Mouse (Mus musculus): ENCODE results near the gene Nav2. TPM values are rescaled to one million over a fixed set of nuclear protein-coding genes. Genes with fewer than 3 reads are reported as not detected.

Gene Nav2
- polyA plus RNA-seq, 1 experiment from 2014 or later = 19.7 TPM

GRCm38 (mm10) chr7:49318183-49318897 is 409.8 kb downstream of the Nav2 start:
- Histone ChIP-seq H3K9me3 (ENCODE audit: low read depth, low read length) (no peaks in the 10 kb centered on the region), H3K4me3 (ENCODE audit: low read depth, low read length) (no peak overlapping the region), H3K4me2 (no peak overlapping the region), H3K4me1 (ENCODE audit: insufficient read depth) (peaks cover 16% of the 10 kb centered on the region), H3K9ac (no peak overlapping the region), H3K27me3 (ENCODE audit: insufficient read depth, low read length) (no peaks in the 10 kb centered on the region), H3K27ac (ENCODE audit: low read depth) (no peak overlapping the region), H3K36me3 (ENCODE audit: insufficient read depth) (no peaks in the 10 kb centered on the region)
- 73% methylated on average over 15 of the region's 15 CpGs for WGBS
- ATAC-seq (ENCODE audit: insufficient read depth) (no peak), DNase-seq (no peak)
- no peak for TF ChIP-seq CTCF (IDR thresholded peaks at IDR 0.05; ENCODE audit: low read depth)

GRCm38 (mm10) chr7:49318898-49319293 is 410.4 kb downstream of the Nav2 start:
- ATAC-seq (ENCODE audit: insufficient read depth) (0 out of 2 replicates have a peak, but pooled peaks have one; percentile 28), DNase-seq (peak; percentile 60)
- Histone ChIP-seq H3K27me3 (ENCODE audit: insufficient read depth, low read length) (no peaks in the 10 kb centered on the region), H3K27ac (ENCODE audit: low read depth) (no peak overlapping the region), H3K4me3 (ENCODE audit: low read depth, low read length) (no peak overlapping the region), H3K4me2 (no peak overlapping the region), H3K36me3 (ENCODE audit: insufficient read depth) (no peaks in the 10 kb centered on the region), H3K4me1 (ENCODE audit: insufficient read depth) (peaks cover 16% of the 10 kb centered on the region), H3K9ac (no peak overlapping the region), H3K9me3 (ENCODE audit: low read depth, low read length) (no peaks in the 10 kb centered on the region)
- WGBS = 58% methylated on average over 8 of the region's 8 CpGs
- TF ChIP-seq CTCF (IDR thresholded peaks at IDR 0.05; ENCODE audit: low read depth) = no peak

- H3K4me3 ChIP-seq (ENCODE audit: low read depth, low read length) = no peak overlapping the region
- no peaks in the 10 kb centered on the region for H3K36me3 ChIP-seq (ENCODE audit: insufficient read depth)
- H3K27ac ChIP-seq (ENCODE audit: low read depth) = no peak overlapping the region
- H3K4me1 ChIP-seq (ENCODE audit: insufficient read depth) = peaks cover 16% of the 10 kb centered on the region
- TF ChIP-seq CTCF (IDR thresholded peaks at IDR 0.05; ENCODE audit: low read depth) = no peak
- H3K4me2 ChIP-seq = no peak overlapping the region
- WGBS = 59% methylated on average over 1 of the region's 1 CpGs
- no peaks in the 10 kb centered on the region; the same call in 1 of the 2 replicates for H3K9me3 ChIP-seq (ENCODE audit: low read depth, low read length)
- ATAC-seq (ENCODE audit: insufficient read depth) (no peak), DNase-seq (no peak)
- no peak overlapping the region for H3K9ac ChIP-seq
- no peaks in the 10 kb centered on the region for H3K27me3 ChIP-seq (ENCODE audit: insufficient read depth, low read length)
These were observed 411.5 kb downstream of the Nav2 start for GRCm38 (mm10) chr7:49319981-49320380.

GRCm38 (mm10) chr7:49321124-49321531 is 412.6 kb downstream of the Nav2 start:
- Histone ChIP-seq H3K4me2 (no peak overlapping the region), H3K4me1 (ENCODE audit: insufficient read depth) (peaks cover 16% of the 10 kb centered on the region), H3K9me3 (ENCODE audit: low read depth, low read length) (no peaks in the 10 kb centered on the region; the same call in 1 of the 2 replicates), H3K27me3 (ENCODE audit: insufficient read depth, low read length) (no peaks in the 10 kb centered on the region), H3K36me3 (ENCODE audit: insufficient read depth) (no peaks in the 10 kb centered on the region), H3K27ac (ENCODE audit: low read depth) (peak overlapping the region; percentile 71), H3K9ac (no peak overlapping the region), H3K4me3 (ENCODE audit: low read depth, low read length) (no peak overlapping the region)
- peak; percentile 88 for DNase-seq
- WGBS = 32% methylated on average over 8 of the region's 8 CpGs
- peak; percentile 73 for ATAC-seq (ENCODE audit: insufficient read depth)
- no peak for TF ChIP-seq CTCF (IDR thresholded peaks at IDR 0.05; ENCODE audit: low read depth)

GRCm38 (mm10) chr7:49322179-49322578 is 413.7 kb downstream of the Nav2 start:
- 79% methylated on average over 2 of the region's 2 CpGs for WGBS
- Histone ChIP-seq H3K36me3 (ENCODE audit: insufficient read depth) (no peaks in the 10 kb centered on the region), H3K4me2 (no peak overlapping the region), H3K4me3 (ENCODE audit: low read depth, low read length) (no peak overlapping the region), H3K27me3 (ENCODE audit: insufficient read depth, low read length) (no peaks in the 10 kb centered on the region), H3K4me1 (ENCODE audit: insufficient read depth) (peaks cover 23% of the 10 kb centered on the region), H3K9me3 (ENCODE audit: low read depth, low read length) (no peaks in the 10 kb centered on the region; the same call in 1 of the 2 replicates), H3K9ac (no peak overlapping the region), H3K27ac (ENCODE audit: low read depth) (no peak overlapping the region)
- ATAC-seq (ENCODE audit: insufficient read depth) = no peak; the same call in 1 of the 2 replicates
- DNase-seq = no peak
- no peak for TF ChIP-seq CTCF (IDR thresholded peaks at IDR 0.05; ENCODE audit: low read depth)

- DNase-seq = no peak
- Histone ChIP-seq H3K4me1 (ENCODE audit: insufficient read depth) (peaks cover 18% of the 10 kb centered on the region), H3K27me3 (ENCODE audit: insufficient read depth, low read length) (no peaks in the 10 kb centered on the region), H3K4me2 (no peak overlapping the region), H3K9ac (no peak overlapping the region), H3K9me3 (ENCODE audit: low read depth, low read length) (no peaks in the 10 kb centered on the region; the same call in 1 of the 2 replicates), H3K36me3 (ENCODE audit: insufficient read depth) (no peaks in the 10 kb centered on the region), H3K27ac (ENCODE audit: low read depth) (no peak overlapping the region), H3K4me3 (ENCODE audit: low read depth, low read length) (no peak overlapping the region)
- peak; percentile 32 for TF ChIP-seq CTCF (IDR thresholded peaks at IDR 0.05; ENCODE audit: low read depth)
- WGBS = 90% methylated on average over 2 of the region's 2 CpGs
- ATAC-seq (ENCODE audit: insufficient read depth) = no peak
These were observed 416.1 kb downstream of the Nav2 start for GRCm38 (mm10) chr7:49324575-49324974.

GRCm38 (mm10) chr7:49326136-49326722 is 417.7 kb downstream of the Nav2 start:
- 57% methylated on average over 5 of the region's 5 CpGs for WGBS
- ATAC-seq (ENCODE audit: insufficient read depth) (no peak), DNase-seq (no peak)
- Histone ChIP-seq H3K9me3 (ENCODE audit: low read depth, low read length) (no peaks in the 10 kb centered on the region; the same call in 1 of the 2 replicates), H3K27me3 (ENCODE audit: insufficient read depth, low read length) (no peaks in the 10 kb centered on the region), H3K36me3 (ENCODE audit: insufficient read depth) (no peaks in the 10 kb centered on the region), H3K4me2 (no peak overlapping the region), H3K27ac (ENCODE audit: low read depth) (no peak overlapping the region), H3K9ac (no peak overlapping the region), H3K4me3 (ENCODE audit: low read depth, low read length) (no peak overlapping the region), H3K4me1 (ENCODE audit: insufficient read depth) (peaks cover 8% of the 10 kb centered on the region; the same call in 1 of the 2 replicates)
- TF ChIP-seq CTCF (IDR thresholded peaks at IDR 0.05; ENCODE audit: low read depth) = no peak
